Mouse (Mus musculus) olfactory bulb, adult 2 months (tissue): ENCODE data around the gene Olfr1424. TPM values are rescaled to one million over a fixed set of nuclear protein-coding genes. Genes with fewer than 3 reads are reported as not detected.

Experiments
- H3K27ac ChIP-seq: fragments of 200-500 bp; 2 replicates; pipeline ENCODE4 v1.5.1; 2012; ENCODE audit warnings: low read depth, low read length; ENCODE audit not compliant: insufficient read depth
- H3K4me1 ChIP-seq: fragments of 200-500 bp; 2 replicates; pipeline ENCODE4 v1.6.1; 2012; ENCODE audit warnings: low read length; ENCODE audit not compliant: control insufficient read depth, insufficient read depth
- H3K4me3 ChIP-seq: fragments of 200-500 bp; 2 replicates; pipeline ENCODE4 v1.5.1; 2012; ENCODE audit warnings: mild to moderate bottlenecking, low read depth, low read length, moderate library complexity; ENCODE audit not compliant: insufficient read depth
- CTCF ChIP-seq: fragments of 200-500 bp; IDR thresholded peaks from 2 replicates; pipeline ENCODE4 v1.5.1; 2012; ENCODE audit warnings: low read depth, mild to moderate bottlenecking, low read length, moderate library complexity; ENCODE audit not compliant: insufficient read depth
- POLR2A ChIP-seq: fragments of 200-500 bp; IDR thresholded peaks from 2 replicates; pipeline ENCODE4 v1.6.1; 2012; ENCODE audit warnings: mild to moderate bottlenecking, low read depth, low read length, moderate library complexity; ENCODE audit not compliant: insufficient read depth
- WGBS: fragments of 180-500 bp; shearing (Covaris S2); methylation state at CpG from one replicate; pipeline ENCODE4 v1.1.7; 2018; 5-methylcytosine and 5-hydroxymethylcytosine counted together
- polyA plus RNA-seq: library from polyadenylated mRNA; stranded (reverse); fragments of >200 nt; gene quantifications from 2 replicates; pipeline ENCODE4 v1.2.4, GENCODE M21; 2012; ENCODE audit warnings: low replicate concordance; ENCODE audit not compliant: missing spikeins, insufficient read depth, insufficient read length

The Olfr1424 gene
- polyA plus RNA-seq, 1 experiment, result not detected

GRCm38 (mm10) chr19:12010281-12010771 lies 52.2 kb downstream of the Olfr1424 start:
- peak overlapping the region; percentile 22 for H3K27ac ChIP-seq
- H3K4me1 ChIP-seq, result peaks cover 6% of the 10 kb centered on the region; the same call in 1 of the 2 replicates
- TF ChIP-seq CTCF (no peak), POLR2A (no peak)
- 1% methylated on average over 24 of the region's 24 CpGs for WGBS
- H3K4me3 ChIP-seq, result peak overlapping the region; percentile 72

GRCm38 (mm10) chr19:12009501-12010280 lies 52.8 kb downstream of the Olfr1424 start:
- peaks cover 6% of the 10 kb centered on the region; the same call in 1 of the 2 replicates for H3K4me1 ChIP-seq
- peak overlapping the region; percentile 72 for H3K4me3 ChIP-seq
- peak overlapping the region; percentile 22 for H3K27ac ChIP-seq
- WGBS, result 3% methylated on average over 24 of the region's 24 CpGs
- TF ChIP-seq CTCF, result no peak
- no peak for TF ChIP-seq POLR2A

Other genes starting within 250 kb of the Olfr1424 start
- gene Stx3, start 243.3 kb downstream of the Olfr1424 start, polyA plus RNA-seq, result not detected in 2 replicates
- not detected in 2 replicates for gene Olfr1417, start 223.5 kb downstream of the Olfr1424 start, polyA plus RNA-seq
- not detected in 2 replicates for gene Olfr1418, start 201.6 kb downstream of the Olfr1424 start, polyA plus RNA-seq
- not detected in 2 replicates for gene Olfr1419, start 187.6 kb downstream of the Olfr1424 start, polyA plus RNA-seq
- gene Olfr1420, start 176.1 kb downstream of the Olfr1424 start, polyA plus RNA-seq, result not detected in 2 replicates
- gene Patl1, start 150.3 kb downstream of the Olfr1424 start, polyA plus RNA-seq, result not detected in 2 replicates
- gene Osbp, start 96.7 kb downstream of the Olfr1424 start, polyA plus RNA-seq, result 158 TPM in 1 of 2 replicates, not detected in the other
- gene Olfr1423, start 21.4 kb downstream of the Olfr1424 start, polyA plus RNA-seq, result not detected in 2 replicates
- not detected in 2 replicates for gene Olfr1425, start 15.0 kb upstream of the Olfr1424 start, polyA plus RNA-seq
- not detected in 2 replicates for gene Olfr1426, start 29.3 kb upstream of the Olfr1424 start, polyA plus RNA-seq
- gene Olfr1427, start 40.7 kb upstream of the Olfr1424 start, polyA plus RNA-seq, result not detected in 2 replicates
- not detected in 2 replicates for gene Olfr1428, start 53.2 kb upstream of the Olfr1424 start, polyA plus RNA-seq
- gene Olfr76, start 60.5 kb upstream of the Olfr1424 start, polyA plus RNA-seq, result not detected in 2 replicates
- gene Olfr1555-ps1, start 107.4 kb upstream of the Olfr1424 start, polyA plus RNA-seq, result not detected in 2 replicates
- gene Olfr1431, start 138.0 kb upstream of the Olfr1424 start, polyA plus RNA-seq, result not detected in 2 replicates
- gene Olfr1432, start 169.9 kb upstream of the Olfr1424 start, polyA plus RNA-seq, result not detected in 2 replicates
- gene Olfr262, start 179.0 kb upstream of the Olfr1424 start, polyA plus RNA-seq, result not detected in 2 replicates
- gene Olfr235, start 198.3 kb upstream of the Olfr1424 start, polyA plus RNA-seq, result not detected in 2 replicates
- gene Olfr1434, start 217.2 kb upstream of the Olfr1424 start, polyA plus RNA-seq, result not detected in 2 replicates
- not detected in 2 replicates for gene Olfr1436, start 236.4 kb upstream of the Olfr1424 start, polyA plus RNA-seq